Mouse (Mus musculus): ENCODE measurements around the gene Platr25. TPM values are rescaled to one million over a fixed set of nuclear protein-coding genes. Genes with fewer than 3 reads are reported as not detected.
"Not testable (repeated sequence)": the region's sequence is repeated elsewhere in the genome, so short reads cannot be mapped to it uniquely, and the experiment has no call there.

Gene Platr25
- polyA plus RNA-seq, 1 experiment, result 21.3 TPM

DNA sequence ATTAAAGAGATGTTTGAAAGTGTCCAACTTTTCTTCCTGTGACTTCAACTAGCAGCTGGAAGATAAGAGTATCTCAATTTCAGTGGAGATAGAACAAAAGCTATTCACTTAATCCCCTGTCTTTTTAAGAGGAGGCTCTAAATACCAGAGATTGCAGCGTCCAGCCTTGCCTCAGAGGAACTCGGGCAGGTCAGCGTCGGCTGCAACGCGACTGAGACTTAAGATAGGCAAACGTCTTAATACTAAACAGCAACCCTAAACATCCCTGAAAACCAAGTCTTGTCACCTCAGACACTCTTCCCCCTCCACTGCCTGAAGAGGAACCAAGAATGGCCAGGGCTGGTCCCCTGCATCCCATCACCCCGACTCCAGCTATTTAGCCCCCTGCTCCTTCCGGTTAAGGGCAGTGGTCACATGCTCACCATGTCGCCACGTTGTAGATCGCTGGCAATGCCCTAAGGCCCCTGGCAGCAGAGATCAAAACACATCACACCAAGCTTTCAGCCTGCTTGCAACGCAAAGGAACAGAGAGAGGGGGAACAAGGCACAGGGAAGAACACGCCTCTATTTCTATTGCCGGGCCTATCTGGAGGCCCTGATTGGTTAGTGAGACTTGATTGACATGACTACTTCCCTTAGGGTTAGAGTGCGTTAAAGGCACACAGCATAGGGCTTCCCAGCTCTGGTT lies 107.7 kb downstream of the Platr25 start:
- H3K4me1 ChIP-seq (ENCODE audit: control insufficient read depth, insufficient read depth, low read length); H3K27ac ChIP-seq (ENCODE audit: insufficient read depth, low read length): not testable (repeated sequence)
- H3K4me3 ChIP-seq (ENCODE audit: insufficient read depth, low read length), result peak overlapping the region; percentile 72
- peak; percentile 66 for TF ChIP-seq POLR2A (IDR thresholded peaks at IDR 0.05; ENCODE audit: low read depth, low read length)

GRCm38 (mm10) chr13:62627071-62627470 lies 133.4 kb downstream of the Platr25 start:
- not testable (repeated sequence) for H3K4me1 ChIP-seq (ENCODE audit: control insufficient read depth, insufficient read depth, low read length); H3K27ac ChIP-seq (ENCODE audit: insufficient read depth, low read length); H3K4me3 ChIP-seq (ENCODE audit: insufficient read depth, low read length)

DNA sequence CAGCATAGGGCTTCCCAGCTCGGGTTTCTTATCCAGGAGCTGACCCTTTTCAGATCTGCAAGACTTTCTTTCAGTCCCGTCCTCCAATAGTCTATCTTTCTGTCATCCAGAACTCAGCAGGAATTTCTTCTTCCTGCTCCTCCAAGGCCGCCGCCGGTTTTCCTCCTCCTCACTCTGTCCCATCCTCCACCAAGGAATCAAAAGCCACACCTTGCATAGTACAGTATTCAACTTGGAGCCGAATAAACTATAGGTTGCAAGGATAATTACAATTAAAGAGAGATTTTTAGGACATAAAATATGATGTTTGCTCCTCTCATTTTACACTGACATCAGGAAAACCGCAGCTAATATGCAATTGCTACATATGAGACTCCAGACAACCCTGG lies 136.2 kb downstream of the Platr25 start:
- H3K4me3 ChIP-seq (ENCODE audit: insufficient read depth, low read length), result peak overlapping the region; percentile 20; the same call in 1 of the 2 replicates
- not testable (repeated sequence) for H3K27ac ChIP-seq (ENCODE audit: insufficient read depth, low read length); H3K4me1 ChIP-seq (ENCODE audit: control insufficient read depth, insufficient read depth, low read length)

DNA sequence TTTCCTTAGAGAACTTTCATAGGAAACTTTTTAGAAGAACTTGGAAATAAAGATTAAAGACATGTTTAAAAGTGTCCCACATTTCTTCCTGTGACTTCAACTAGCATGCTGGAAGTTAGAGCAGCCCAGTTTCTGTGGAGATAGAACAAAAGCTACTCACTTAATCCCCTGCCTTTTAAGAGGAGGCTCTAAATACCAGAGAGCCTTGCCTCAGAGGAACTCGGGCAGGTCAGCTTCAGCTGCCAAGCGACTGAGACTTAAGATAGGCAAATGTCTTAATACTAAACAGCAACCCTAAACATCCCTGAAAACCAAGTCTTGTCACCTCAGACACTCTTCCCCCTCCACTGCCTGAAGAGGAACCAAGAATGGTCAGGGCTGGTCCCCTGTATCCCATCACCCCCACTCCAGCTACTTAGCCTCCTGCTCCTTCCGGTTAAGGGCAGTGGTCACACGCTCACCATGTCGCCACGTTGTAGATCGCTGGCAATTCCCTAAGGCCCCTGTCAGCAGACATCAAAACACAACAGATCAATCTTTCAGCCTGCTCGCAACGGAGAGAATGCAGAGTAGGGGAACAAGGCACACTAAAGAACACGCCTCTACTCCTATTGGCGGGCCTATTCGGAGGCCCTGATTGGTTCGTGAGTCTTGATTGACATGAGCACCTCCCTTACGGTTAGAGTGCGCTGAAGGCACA lies 136.8 kb downstream of the Platr25 start, which contains the start of gene 6720489N17Rik:
TSS of gene 6720489N17Rik (minus strand) at position 606 of the 700 bp plus-strand sequence.
- H3K27ac ChIP-seq (ENCODE audit: insufficient read depth, low read length), result not testable (repeated sequence)

More for the DNA sequence above, 136.8 kb downstream of the Platr25 start, which contains the start of gene 6720489N17Rik:
- peak; percentile 63 for TF ChIP-seq POLR2A (IDR thresholded peaks at IDR 0.05; ENCODE audit: low read depth, low read length)
- peak within 1 kb of the TSS; percentile 63 for H3K4me3 ChIP-seq (ENCODE audit: insufficient read depth, low read length)
- H3K4me1 ChIP-seq (ENCODE audit: control insufficient read depth, insufficient read depth, low read length), result not testable (repeated sequence)

Other genes with a start within 250 kb of the Platr25 start
- 0.86 TPM in 1 of 2 replicates, not detected in the other for gene Zfp935, start 202.2 kb downstream of the Platr25 start, polyA plus RNA-seq (2011; ENCODE audit: insufficient read length, low read depth, missing spikeins)
- 10.0 and 11.5 TPM in 2 replicates for gene Zfp934, start 189.5 kb downstream of the Platr25 start, polyA plus RNA-seq (2011; ENCODE audit: insufficient read length, low read depth, missing spikeins)
- 3.4 and 4.9 TPM in 2 replicates for gene 6720489N17Rik, start 136.5 kb downstream of the Platr25 start, polyA plus RNA-seq (2011; ENCODE audit: insufficient read length, low read depth, missing spikeins)
- gene Gm5141, start 25.1 kb upstream of the Platr25 start, polyA plus RNA-seq (2011; ENCODE audit: insufficient read length, low read depth, missing spikeins), result 2.0 and 6.3 TPM in 2 replicates
- gene Fbp2, start 97.7 kb upstream of the Platr25 start, polyA plus RNA-seq (2011; ENCODE audit: insufficient read length, low read depth, missing spikeins), result not detected in 2 replicates
- not detected in 2 replicates for gene Fbp1, start 127.6 kb upstream of the Platr25 start, polyA plus RNA-seq (2011; ENCODE audit: insufficient read length, low read depth, missing spikeins)
- 174 and 184 TPM in 2 replicates for gene 2010111I01Rik, start 204.2 kb upstream of the Platr25 start, polyA plus RNA-seq (2011; ENCODE audit: insufficient read length, low read depth, missing spikeins)

All from embryonic fibroblast, embryonic 13.5 days (primary cell).